Mouse (Mus musculus): ENCODE data around the gene Acss1.
A peak's percentile ranks its signal among the peaks of the same experiment; 100 is the strongest.

DNA sequence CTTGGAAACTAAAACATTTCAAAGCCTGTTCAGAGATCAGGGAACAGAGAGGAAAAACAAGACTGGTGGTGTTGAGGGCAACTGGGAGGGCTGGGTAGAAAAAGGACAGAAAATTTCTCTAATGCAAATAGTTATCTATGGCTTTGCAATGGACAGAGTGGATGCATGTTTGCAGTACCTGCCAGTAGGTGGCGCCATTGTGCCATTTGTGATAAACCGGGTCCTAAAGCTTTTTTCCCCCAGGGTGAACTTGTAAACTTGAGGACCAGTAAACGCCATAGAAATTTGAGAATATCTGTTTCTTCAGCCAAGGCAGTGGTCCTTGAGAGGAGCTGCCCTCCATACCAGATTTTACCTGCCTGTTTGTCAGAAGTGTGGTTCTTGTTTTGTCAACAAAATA is 10.1 kb upstream of the Acss1 start:
- TF ChIP-seq CTCF (IDR thresholded peaks at IDR 0.05; ENCODE audit: borderline replicate concordance, extremely low read depth, insufficient read depth, insufficient read length) (peak; percentile 84), POLR2A (IDR thresholded peaks at IDR 0.05; ENCODE audit: borderline replicate concordance, extremely low read depth, insufficient read depth, insufficient read length, poor library complexity, severe bottlenecking) (no peak)
